Mouse (Mus musculus) gonadal fat pad, adult 2 months (tissue): Measurements from ENCODE around the gene Itga5. TPM values are rescaled to one million over a fixed set of nuclear protein-coding genes. Genes with fewer than 3 reads are reported as not detected.
"Not testable (repeated sequence)": the region's sequence is repeated elsewhere in the genome, so short reads cannot be mapped to it uniquely, and the experiment has no call there.

Experiments used
- DNase-seq: peaks from one replicate; pipeline ENCODE4 v3.0.0-alpha.2; 2012; ENCODE audit warnings: low read depth
- polyA plus RNA-seq: library from polyadenylated mRNA; depleted of rRNA; stranded (reverse); fragments of >200 nt; gene quantifications from 2 replicates; pipeline ENCODE4 v1.2.3, GENCODE M21; 2012; rRNA removed

The Itga5 gene
- polyA plus RNA-seq = 19.1 and 20.6 TPM in 2 replicates

DNA sequence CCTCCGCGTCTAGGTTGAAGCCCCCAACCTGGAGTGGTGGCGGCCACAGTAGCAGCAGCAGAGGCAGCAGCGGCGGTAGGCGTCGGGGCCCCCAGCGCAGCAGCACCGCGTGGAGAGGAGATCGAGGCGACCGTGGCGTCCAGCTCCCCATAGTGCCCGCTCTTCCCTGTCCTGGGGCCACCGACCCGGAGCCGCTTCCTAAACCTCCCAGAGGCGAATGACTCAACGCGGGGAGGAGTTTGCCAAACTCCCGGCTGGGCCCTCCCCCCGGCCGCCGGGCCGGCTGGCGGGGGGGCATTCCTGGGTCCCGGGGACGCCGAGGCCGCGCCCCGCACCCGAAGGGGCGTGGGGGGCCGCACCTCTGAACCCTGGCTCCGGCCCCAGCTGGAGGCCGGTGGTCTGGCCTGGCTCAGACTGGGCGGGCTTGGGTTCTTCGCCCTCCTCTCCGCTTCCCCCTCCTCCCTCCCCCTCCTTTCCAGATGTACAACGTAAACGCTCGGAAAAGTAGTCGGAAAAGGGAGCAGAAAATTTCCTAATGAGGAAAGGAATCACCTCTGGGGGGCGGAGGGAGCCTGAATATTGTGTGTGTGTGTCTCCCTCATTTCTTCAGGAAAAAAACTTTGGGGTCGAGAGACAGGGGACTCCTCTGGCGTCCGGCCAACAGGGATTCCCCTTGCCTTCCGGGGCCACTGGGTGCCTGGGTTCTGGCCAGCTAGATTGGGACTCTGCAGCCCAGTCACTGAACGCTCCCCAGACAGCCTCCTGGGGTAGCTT is at the start of gene Itga5:
Itga5 (minus strand) TSS at position 388 of the 774 bp plus-strand sequence.
- no peak for DNase-seq

DNA sequence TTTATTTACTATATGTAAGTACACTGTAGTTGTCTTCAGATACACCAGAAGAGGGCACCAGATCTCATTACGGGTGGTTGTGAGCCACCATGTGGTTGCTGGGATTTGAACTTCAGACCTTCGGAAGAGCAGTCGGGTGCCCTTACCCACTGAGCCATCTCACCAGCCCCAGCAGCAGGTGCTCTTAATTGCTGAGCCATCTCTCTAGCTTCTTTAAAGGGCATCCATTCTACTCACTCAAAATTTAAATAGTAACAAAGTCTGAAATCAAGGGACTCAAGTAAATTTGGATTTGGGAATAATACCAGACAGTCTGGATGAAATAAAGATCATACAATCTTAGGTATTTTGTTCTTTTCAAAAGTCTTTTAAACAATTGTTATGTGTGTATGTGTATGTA is 39.0 kb upstream of the Itga5 start:
- DNase-seq = not testable (repeated sequence)

GRCm38 (mm10) chr15:103401361-103401760 is 34.8 kb upstream of the Itga5 start:
- DNase-seq = no peak

DNA sequence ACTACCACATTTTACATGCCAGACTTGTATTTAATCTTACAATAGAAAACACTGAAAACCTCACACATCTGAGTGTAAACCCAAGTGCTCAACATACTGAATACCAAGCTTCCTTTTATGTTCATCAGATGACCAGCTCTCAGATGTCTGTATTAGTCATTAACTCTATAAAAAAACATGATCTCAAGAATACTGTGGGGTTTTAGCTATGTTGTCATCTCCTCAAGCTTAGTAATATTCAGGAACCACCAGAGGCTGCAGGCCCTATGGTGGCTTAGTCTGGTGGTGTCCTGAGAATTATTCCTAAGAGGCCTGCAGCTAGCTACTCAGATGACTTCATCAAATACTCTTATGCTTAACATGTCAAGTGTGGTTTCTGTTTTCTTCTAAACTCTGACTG is 27.0 kb upstream of the Itga5 start:
- no peak for DNase-seq

DNA sequence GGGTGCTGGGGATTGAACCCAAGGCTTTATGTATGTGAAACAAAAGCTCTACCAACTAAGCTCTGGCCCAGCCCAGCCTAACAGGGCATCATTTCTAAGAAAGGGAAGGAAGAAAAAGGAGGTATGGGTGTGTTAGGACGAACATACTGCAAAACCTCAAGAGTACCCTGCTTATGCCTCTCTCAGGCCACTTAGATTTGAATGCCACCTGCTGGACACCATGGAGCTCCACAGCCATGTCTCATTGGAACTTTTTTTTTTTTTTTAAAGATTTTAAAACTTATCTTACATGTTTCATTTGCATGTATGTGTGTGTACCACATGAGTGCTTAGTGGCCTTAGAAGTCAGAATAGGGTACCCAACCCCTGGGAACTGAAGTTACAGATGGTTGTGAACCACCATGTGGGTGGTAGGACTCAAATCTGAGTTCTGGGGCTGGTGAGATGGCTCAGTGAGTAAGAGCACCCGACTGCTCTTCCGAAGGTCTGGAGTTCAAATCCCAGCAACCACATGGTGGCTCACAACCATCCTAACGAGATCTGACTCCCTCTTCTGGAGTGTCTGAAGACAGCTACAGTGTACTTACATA is 22.1 kb upstream of the Itga5 start:
- no peak for DNase-seq

DNA sequence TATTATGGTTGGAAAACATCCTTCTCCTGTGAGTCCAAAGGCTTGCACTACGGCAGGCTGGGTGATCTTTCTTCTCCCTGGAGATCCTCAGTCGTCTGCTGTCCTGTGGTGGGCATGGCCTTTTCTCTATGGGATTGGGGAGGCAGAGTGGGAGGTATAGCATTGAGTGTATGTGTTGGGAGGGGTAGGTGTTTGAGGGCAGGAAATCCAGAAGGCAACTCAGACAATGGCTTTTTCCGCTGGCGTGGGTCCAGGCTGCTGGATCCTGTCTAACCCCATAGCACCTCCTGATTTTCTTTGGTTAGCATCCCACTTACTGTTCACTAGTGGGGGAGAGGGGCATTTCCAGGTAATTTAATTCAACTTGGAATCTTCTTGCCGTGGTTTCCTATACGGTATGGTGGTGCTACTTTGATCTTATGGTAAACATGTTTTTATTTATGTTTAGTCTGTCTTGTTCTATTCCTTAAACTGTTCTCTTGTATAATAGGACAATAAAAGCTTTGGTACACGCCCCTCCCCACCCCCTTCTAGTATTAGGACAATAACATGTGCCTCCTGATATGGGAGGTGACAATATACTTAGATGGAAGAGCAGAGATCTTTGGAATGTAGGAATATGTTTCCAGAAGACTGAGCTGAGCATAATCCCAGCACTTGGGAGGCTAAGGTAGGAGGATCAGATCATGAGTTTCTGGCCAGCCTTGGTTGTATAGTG is 17.4 kb upstream of the Itga5 start:
- DNase-seq = no peak

- DNase-seq = no peak
Observed at GRCm38 (mm10) chr15:103382795-103383406, 16.3 kb upstream of the Itga5 start.

GRCm38 (mm10) chr15:103382075-103382474 is 15.5 kb upstream of the Itga5 start:
- DNase-seq = no peak

GRCm38 (mm10) chr15:103378665-103379356 is 12.2 kb upstream of the Itga5 start:
- no peak for DNase-seq

DNA sequence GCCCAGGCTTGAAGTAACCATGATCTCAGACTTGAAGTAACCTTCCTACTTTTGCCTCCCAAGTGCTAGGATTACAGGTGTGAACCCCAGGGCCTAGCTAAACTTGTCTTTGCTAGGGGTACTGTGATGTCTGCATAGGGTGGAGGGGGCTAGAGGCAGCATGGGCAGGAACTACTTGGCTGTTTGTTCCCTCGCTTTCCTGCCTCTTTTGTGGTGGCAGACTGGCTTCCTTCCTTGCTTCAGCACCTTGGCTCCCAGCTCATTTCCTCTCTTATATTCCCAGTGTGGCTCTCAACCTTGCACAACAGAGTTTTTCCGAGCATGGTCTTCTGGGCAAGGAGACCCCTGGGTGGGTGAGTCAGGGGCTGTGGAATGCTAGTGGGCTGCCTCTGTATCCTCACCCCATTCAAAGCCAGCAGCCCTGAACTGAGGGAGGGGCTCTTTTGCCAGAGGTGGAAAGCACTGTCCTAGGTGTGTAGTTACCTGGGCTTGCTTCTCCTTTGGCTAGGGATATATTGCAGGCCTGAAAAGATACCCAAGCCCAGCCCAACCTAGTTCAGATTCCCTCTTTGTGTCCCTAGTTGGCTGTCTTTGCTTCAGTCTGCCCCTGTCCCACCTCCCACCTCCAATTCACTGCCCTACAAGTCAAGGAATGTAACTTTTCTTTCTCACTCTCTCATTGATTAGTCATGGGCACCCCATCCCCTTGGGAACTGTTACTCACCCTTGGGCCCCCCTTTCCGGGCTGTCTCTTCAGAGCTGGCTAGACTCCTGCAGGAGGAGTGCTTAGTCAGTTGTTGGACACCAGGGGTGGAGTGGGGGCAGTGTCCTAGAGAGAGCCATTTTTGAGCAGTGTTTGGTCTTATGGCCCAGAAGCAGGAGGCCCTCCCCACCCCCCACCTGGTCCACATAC is 11.4 kb upstream of the Itga5 start:
- no peak for DNase-seq

DNA sequence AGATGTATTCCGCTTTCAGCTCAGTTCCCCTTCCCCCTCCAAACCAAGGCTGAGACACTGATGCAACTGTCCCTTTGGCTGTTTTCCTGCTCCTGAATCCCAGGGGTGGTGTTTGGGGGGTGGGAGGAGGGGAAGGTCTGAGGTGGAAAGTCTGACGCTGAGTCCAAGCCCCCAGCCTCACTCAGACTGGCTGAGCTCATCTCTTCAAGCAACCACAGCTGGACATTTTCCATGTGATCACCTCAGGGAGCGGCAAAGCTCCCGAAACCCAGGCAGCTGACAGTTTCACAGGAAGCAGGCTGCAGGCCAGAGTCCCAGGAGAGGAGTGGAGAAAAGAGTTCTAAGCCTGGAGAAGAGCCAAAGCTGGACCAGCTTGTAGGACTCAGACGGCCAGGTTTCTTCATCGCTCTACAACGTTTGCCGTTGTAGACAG is 10.3 kb upstream of the Itga5 start:
- DNase-seq = no peak

GRCm38 (mm10) chr15:103375112-103375800 is 8.7 kb upstream of the Itga5 start:
- DNase-seq = no peak

DNA sequence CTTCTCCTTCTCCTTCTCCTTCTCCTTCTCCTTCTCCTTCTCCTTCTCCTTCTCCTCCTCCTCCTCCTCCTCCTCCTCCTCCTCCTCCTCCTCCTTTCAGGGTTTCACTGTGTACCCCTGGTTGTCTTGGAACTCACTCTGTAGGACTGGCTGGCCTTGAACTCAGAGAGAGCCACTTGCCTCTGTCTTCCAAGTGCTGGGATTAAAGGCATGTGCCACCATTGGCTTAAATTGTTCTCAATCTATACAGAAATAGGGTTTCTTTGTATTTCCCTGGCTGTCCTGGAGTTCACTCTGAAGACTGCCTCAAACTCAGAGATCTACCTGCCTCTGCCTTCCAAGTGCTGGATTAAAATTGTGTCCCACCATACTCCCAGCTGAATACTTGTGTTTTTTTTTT is 5.9 kb upstream of the Itga5 start:
- DNase-seq = no peak

- DNase-seq = no peak
Observed at GRCm38 (mm10) chr15:103371741-103372140, 5.2 kb upstream of the Itga5 start.

GRCm38 (mm10) chr15:103371208-103371607 is 4.6 kb upstream of the Itga5 start:
- DNase-seq = no peak

- no peak for DNase-seq
Observed at GRCm38 (mm10) chr15:103370462-103370861, 3.9 kb upstream of the Itga5 start.

- DNase-seq = no peak
Observed at GRCm38 (mm10) chr15:103369123-103369522, 2.6 kb upstream of the Itga5 start.

DNA sequence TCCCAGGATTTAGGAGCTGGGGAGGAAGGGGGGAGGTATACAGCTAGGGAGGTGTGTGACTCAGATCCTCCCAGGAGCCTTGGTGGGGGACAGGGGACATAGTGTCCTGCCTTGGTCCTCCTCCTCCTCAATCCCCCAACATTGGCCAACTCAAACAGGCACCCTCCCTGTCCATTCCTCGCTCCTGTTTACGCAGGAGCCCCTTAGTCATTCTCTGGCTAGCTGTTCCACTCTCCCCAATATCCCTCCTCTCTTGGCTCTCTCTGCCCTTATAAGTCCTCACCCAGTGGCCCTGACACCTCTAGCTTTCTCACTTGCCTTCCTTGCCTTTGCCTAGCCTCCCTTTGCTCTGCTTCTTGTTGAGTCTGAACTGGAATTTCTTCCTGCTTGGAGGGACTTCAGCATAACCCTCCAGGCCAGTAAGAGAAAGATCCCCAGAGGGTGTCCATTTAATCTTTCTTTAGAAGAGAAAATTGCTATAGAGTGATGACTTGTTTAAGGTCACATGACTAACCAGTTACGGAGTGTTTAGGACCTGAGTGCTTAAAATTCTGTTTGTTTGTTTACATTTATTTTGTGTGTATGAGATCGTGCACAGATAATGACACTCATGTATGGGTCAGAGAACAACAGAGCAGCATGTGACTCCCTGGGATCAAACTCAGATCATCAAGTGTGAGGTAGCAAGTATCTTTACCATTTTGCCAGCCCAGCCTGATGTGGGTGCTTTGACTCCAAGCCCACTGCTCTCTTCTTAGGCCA is 1.8 kb upstream of the Itga5 start:
- no peak for DNase-seq
